Mouse (Mus musculus) intestine, embryonic 16.5 days (tissue): ENCODE data around the gene Adpgk. TPM values are rescaled to one million over a fixed set of nuclear protein-coding genes. Genes with fewer than 3 reads are reported as not detected.

Experiments used
- ATAC-seq: fragments of 200-750 bp; cut with Nextera tagmentation; 2 replicates; pipeline ENCODE4 v1.8.0; 2017; ENCODE audit warnings: moderate TSS enrichment, moderate library complexity
- H3K27ac ChIP-seq: fragments of 300-500 bp; sonication (generic); 2 replicates; pipeline ENCODE4 v1.5.1; 2014; ENCODE audit warnings: mild to moderate bottlenecking, low read length
- H3K27me3 ChIP-seq: fragments of 300-500 bp; sonication (generic); replicated peaks from 2 replicates; pipeline ENCODE4 v1.6.1; 2014; ENCODE audit warnings: low read length, control low read depth, mixed read lengths; ENCODE audit not compliant: control insufficient read depth, insufficient read depth
- H3K36me3 ChIP-seq: fragments of 300-500 bp; sonication (generic); 2 replicates; pipeline ENCODE4 v1.6.1; 2014; ENCODE audit warnings: low read length, control low read depth; ENCODE audit not compliant: control insufficient read depth, insufficient read depth
- H3K4me1 ChIP-seq: fragments of 300-500 bp; sonication (generic); 2 replicates; pipeline ENCODE4 v1.6.1; 2014; ENCODE audit warnings: low read length, control low read depth, mixed read lengths; ENCODE audit not compliant: control insufficient read depth, insufficient read depth
- H3K4me2 ChIP-seq: fragments of 300-500 bp; sonication (generic); 2 replicates; pipeline ENCODE4 v1.6.1; 2014; ENCODE audit warnings: low read depth, low read length, control low read depth
- H3K4me3 ChIP-seq: fragments of 300-500 bp; sonication (generic); 2 replicates; pipeline ENCODE4 v1.5.1; 2014; ENCODE audit warnings: mild to moderate bottlenecking, low read length
- H3K9ac ChIP-seq: fragments of 300-500 bp; sonication (generic); 2 replicates; pipeline ENCODE4 v1.6.1; 2014; ENCODE audit warnings: low read depth, low read length
- H3K9me3 ChIP-seq: fragments of 300-500 bp; sonication (generic); 2 replicates; pipeline ENCODE4 v1.6.1; 2016; ENCODE audit warnings: low read length, control low read depth; ENCODE audit not compliant: control insufficient read depth
- WGBS: fragments of 180-500 bp; shearing (Covaris S2); extraction: QIAGEN DNeasy Blood & Tissue Kit; methylation state at CpG from one replicate; pipeline ENCODE4 v1.1.7; 2014; 5-methylcytosine and 5-hydroxymethylcytosine counted together
- polyA plus RNA-seq: library from polyadenylated mRNA; unstranded; fragments of >200 nt; fragmentation: Nextera tagmentation; extraction: Ambion mirVana; gene quantifications from 2 replicates; pipeline ENCODE4 v1.2.1, GENCODE M21; 2015

Gene Adpgk
- polyA plus RNA-seq, 1 experiment from 2014 or later, result 22.9 TPM

DNA sequence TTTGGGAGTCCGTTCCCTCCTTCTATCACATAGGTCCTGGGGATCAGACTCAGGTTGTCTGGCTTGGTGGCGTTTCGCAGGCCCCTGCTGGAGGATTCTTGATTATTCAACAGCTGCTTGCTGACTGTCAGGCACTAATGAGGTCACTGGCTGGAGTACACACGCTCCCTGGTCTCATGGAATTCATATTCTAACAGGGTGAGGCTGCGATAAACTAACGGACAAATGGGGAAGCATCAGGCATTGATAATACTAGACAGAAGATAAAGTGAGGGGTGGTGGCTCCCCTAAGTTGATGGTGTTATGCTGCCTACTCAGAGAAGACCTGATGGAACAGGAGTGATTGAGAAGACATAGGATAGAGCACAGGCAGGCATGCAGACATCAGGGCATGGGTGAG is 5.7 kb upstream of the Adpgk start:
- 74% methylated on average over 6 of the region's 6 CpGs for WGBS
- Histone ChIP-seq H3K4me3 (no peak overlapping the region), H3K4me1 (peaks cover 7% of the 10 kb centered on the region; the same call in 1 of the 2 replicates), H3K9ac (no peak overlapping the region), H3K27ac (no peak overlapping the region), H3K36me3 (no peaks in the 10 kb centered on the region), H3K27me3 (no peaks in the 10 kb centered on the region), H3K4me2 (no peak overlapping the region), H3K9me3 (no peaks in the 10 kb centered on the region)
- ATAC-seq, result no peak

DNA sequence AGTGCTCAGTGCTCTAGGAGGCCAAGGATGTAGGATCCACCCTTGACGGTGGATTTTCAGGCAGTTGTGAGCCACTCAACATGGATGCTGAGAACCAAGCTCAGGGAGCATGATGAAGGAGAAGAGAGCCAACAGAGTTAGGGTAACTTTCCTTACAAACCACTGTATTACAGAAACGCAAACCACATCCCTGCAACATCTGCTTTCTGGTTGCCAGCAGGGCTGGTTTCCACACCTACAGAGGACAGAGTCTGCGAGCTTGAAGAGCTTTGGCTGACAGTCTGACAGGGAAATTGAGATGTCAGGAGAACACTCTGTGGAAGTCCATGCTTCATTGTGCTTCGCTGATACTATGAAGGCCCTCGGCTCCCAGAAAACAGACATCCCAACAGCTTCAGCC is 3.3 kb upstream of the Adpgk start:
- Histone ChIP-seq H3K9me3 (no peaks in the 10 kb centered on the region), H3K27ac (no peak overlapping the region), H3K4me1 (peaks cover 15% of the 10 kb centered on the region; the same call in 1 of the 2 replicates), H3K36me3 (no peaks in the 10 kb centered on the region), H3K4me3 (no peak overlapping the region), H3K27me3 (no peaks in the 10 kb centered on the region), H3K4me2 (no peak overlapping the region), H3K9ac (no peak overlapping the region)
- WGBS, result 88% methylated on average over 5 of the region's 5 CpGs
- ATAC-seq, result no peak

DNA sequence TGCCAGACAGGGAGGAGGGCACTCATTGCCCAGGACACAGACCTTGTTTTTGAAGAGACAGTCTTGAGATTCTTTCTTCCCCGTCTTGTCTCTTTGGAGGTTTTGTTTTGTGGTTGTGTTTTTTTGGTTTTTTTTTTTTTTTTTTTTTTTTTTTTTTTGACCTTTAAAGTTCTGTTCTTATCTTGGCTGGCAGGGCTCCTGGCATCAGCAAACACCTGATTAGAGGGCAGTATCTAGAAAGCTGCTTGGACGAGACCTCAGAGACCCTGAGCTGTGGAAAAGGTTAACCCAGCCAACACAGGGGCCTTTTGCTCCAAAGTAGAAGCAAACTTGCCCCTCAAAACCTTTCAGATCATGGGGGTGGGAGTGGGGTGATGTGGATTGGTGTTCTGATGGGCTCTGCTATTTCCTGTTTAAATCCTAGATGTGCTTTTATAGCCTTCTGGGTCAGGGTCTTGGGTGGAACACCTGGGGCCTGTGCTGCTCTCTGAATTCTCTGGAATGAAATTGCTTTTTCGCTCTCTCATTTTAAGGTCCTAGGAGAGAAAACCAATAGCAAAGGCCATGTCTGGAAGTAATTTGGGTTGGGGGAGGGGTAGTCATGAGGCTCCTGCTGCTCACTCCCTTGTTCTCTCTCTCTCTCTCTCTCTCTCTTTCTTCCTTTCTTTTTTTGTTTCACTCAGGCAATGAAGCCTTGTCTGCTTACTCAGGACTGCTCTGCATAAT is 2.5 kb upstream of the Adpgk start:
- Histone ChIP-seq H3K4me1 (peaks cover 15% of the 10 kb centered on the region; the same call in 1 of the 2 replicates), H3K27me3 (no peaks in the 10 kb centered on the region), H3K9ac (no peak overlapping the region), H3K36me3 (no peaks in the 10 kb centered on the region), H3K4me2 (no peak overlapping the region), H3K4me3 (no peak overlapping the region), H3K9me3 (no peaks in the 10 kb centered on the region), H3K27ac (no peak overlapping the region)
- 74% methylated on average over 3 of the region's 3 CpGs for WGBS
- no peak for ATAC-seq

DNA sequence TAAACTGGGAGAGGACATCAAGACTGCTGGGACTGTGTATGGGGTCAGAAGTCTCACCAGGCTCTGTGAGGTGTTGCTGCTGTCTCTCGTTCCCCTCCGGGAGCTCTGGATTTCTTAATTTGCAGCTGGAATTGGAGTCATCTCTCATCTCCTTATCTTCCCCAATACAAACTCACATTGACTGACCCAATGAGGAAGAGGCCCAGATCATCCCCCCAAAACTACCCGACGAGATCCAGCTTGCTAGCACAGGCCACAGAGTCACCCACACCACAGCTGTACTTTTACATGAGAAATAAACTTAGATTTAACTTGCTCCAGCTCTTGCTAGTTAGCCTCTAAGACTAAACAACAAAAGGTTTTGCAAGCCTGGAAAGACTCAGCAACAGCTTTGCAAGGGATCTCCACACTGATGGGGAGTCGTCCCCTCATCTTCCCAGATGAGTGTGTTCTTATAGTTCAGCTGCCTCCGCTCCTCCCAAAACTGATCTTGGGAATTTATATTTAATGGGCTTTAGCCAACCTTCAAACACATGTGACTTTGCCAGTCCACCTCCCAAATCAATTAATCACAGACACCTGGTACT is 1.7 kb upstream of the Adpgk start:
- 60% methylated on average over 6 of the region's 6 CpGs for WGBS
- no peak overlapping the region for H3K4me3 ChIP-seq
- H3K4me2 ChIP-seq, result no peak overlapping the region
- H3K9me3 ChIP-seq, result no peaks in the 10 kb centered on the region
- H3K27ac ChIP-seq, result no peak overlapping the region
- H3K27me3 ChIP-seq, result no peaks in the 10 kb centered on the region
- H3K36me3 ChIP-seq, result no peaks in the 10 kb centered on the region
- no peak overlapping the region for H3K9ac ChIP-seq
- peaks cover 15% of the 10 kb centered on the region; the same call in 1 of the 2 replicates for H3K4me1 ChIP-seq
- no peak for ATAC-seq

DNA sequence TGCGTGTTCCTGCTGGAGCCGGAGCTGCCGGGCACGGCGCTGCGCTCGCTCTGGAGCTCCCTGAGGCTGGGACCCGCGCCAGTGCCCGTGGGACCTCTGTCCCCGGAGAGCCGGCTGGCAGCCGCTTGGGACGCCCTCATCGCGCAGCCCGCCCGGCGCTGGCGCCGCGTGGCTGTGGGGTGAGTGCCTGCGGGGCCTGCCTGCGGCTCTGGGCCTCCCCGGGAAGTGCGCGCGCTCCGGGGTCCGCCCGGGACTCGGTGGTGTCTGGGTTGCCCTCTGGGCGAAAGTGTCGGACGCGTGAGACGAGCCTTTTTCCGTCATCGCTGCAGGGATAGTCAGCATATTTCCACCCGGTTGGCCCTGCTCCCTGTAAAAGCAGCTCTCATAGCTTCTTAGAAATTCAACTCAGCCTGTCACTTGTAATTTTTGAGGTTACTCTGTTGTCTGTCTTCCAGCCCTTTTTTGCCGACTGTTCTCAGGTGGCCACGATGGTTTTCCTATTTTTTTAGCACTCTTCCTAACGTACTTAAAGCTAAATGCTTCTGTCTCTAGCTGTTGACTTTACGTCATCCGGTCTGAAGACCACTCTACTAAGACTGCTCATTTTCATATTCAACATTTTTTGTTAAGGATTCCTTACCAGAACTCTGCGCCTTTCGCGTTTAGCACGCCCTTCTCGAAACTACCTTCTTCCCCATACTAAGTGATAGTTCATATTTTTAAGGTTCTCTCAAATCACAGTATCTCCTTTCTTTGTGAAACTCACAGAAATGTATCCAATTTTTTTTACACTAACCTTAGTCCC is 532 bp downstream of the Adpgk start:
- Histone ChIP-seq H3K4me3 (peak overlapping the region; percentile 91), H3K4me1 (peaks cover 15% of the 10 kb centered on the region; the same call in 1 of the 2 replicates), H3K9me3 (no peaks in the 10 kb centered on the region), H3K4me2 (peak overlapping the region; percentile 66), H3K27ac (peak overlapping the region; percentile 90), H3K9ac (peak overlapping the region; percentile 87), H3K27me3 (no peaks in the 10 kb centered on the region), H3K36me3 (no peaks in the 10 kb centered on the region)
- ATAC-seq, result peak; percentile 78
- whole genome bisulfite sequencing, result under 1% methylated on average over 50 of the region's 50 CpGs

DNA sequence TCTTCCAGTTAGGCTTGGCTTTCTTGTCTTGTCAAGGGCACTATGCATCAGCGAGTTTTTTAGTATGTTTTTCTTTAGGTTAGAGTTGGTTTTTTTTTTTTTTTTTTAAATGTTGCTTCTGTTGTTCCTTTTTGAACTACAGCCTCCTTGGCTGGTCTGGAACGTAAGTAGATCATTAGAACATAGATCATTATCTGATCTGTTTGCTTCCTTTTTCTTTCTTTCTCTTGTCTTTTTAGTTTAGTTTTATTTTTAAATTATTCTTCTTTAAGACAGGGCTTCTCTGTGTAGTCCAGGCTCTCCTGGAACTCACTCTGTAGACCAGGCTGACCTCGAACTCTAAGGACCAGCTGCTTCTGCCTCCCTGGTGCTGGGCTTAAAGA is 1.1 kb downstream of the Adpgk start:
- H3K4me3 ChIP-seq, result peak overlapping the region; percentile 91
- no peak overlapping the region for H3K27ac ChIP-seq
- H3K9ac ChIP-seq, result no peak overlapping the region
- H3K9me3 ChIP-seq, result no peaks in the 10 kb centered on the region
- H3K36me3 ChIP-seq, result no peaks in the 10 kb centered on the region
- 42% methylated on average over 3 of the region's 3 CpGs for WGBS
- no peaks in the 10 kb centered on the region for H3K27me3 ChIP-seq
- H3K4me2 ChIP-seq, result peak overlapping the region; percentile 66
- H3K4me1 ChIP-seq, result peaks cover 15% of the 10 kb centered on the region; the same call in 1 of the 2 replicates
- ATAC-seq, result no peak

DNA sequence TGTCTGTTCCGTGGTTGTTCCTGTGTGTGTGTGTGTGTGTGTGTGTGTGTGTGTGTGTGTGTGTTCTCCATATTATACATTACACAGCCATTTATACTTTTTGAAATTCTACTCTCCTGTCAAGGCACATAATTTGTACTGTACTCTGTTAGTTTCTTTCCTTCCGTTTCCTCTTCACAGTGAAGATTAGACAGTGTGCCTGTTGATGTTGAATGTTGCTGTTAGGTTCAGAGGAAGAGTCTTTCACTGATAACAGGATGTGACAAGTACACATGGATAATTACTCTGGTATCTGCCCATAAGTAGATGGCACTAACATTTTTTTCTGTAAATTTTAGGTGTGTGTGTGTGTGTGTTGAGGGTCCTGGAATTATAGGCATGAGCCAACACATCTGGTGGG is 5.1 kb downstream of the Adpgk start:
- Histone ChIP-seq H3K4me1 (peaks cover 5% of the 10 kb centered on the region; the same call in 1 of the 2 replicates), H3K9ac (no peak overlapping the region), H3K9me3 (no peaks in the 10 kb centered on the region), H3K27me3 (no peaks in the 10 kb centered on the region), H3K4me3 (no peak overlapping the region), H3K27ac (no peak overlapping the region), H3K36me3 (no peaks in the 10 kb centered on the region; the same call in 1 of the 2 replicates), H3K4me2 (no peak overlapping the region)
- no peak for ATAC-seq
- WGBS, result 77% methylated on average over 2 of the region's 2 CpGs

DNA sequence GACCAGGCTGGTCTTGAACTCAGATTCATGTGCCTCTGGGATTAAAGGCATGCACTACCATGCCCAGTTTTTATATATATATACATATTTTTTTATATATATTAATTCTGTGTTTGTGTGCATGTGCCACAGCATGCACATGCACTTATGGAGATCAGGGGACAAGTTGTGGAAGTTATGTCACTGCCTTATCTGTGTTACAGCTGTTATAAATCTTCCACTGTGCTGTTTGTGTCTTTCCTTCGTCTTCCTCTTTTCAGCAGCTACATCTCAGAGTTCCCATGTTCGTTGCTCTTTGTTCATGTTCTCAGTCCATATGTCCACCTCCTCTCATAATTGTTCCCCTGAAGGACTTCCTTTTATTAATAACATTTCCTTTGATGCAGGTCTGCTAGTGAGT is 16.5 kb downstream of the Adpgk start:
- no peak for ATAC-seq
- Histone ChIP-seq H3K27ac (no peak overlapping the region), H3K9ac (no peak overlapping the region), H3K36me3 (peaks cover 6% of the 10 kb centered on the region), H3K4me2 (no peak overlapping the region), H3K4me1 (no peaks in the 10 kb centered on the region; the same call in 1 of the 2 replicates), H3K27me3 (no peaks in the 10 kb centered on the region), H3K4me3 (no peak overlapping the region), H3K9me3 (no peaks in the 10 kb centered on the region)
- WGBS, result 75% methylated on average over 2 of the region's 2 CpGs

DNA sequence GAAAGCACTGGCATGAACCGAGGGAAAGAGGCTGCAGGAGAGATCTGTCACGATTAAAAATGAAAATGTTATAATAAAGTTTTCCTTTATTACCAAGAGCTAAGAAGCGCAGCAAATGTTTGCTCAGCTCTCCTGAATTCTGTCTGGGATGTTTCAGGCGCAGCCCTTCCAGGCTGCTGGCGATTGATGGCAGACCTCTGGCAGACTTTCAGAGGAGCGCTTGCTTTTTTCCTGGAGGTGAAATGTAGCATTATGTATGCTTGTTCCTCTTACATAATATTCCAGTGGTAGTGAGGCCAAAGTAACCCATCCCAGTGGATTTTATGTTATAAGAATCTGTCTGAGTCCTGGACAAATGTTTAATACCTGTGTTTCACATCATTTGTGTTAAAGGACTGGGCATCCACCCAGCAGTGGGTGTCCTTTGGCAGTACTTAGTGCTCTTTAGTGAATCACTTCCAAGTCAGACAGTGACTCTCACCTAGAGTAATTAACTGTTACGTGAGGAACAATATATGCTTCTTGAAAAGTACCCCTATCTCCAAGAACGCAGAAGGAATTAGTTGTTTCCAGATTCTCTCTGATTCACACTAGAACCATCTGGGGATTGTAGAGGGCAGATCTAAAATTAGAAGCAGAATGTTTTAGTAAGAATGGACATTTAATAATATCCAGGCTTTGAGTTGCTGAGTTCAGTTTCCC is 19.4 kb downstream of the Adpgk start:
- Histone ChIP-seq H3K9me3 (no peaks in the 10 kb centered on the region), H3K9ac (no peak overlapping the region), H3K27me3 (no peaks in the 10 kb centered on the region), H3K4me3 (no peak overlapping the region), H3K4me2 (no peak overlapping the region), H3K36me3 (peaks cover 14% of the 10 kb centered on the region; the same call in 1 of the 2 replicates), H3K4me1 (no peaks in the 10 kb centered on the region; the same call in 1 of the 2 replicates), H3K27ac (peak overlapping the region; percentile 23)
- 64% methylated on average over 8 of the region's 8 CpGs for WGBS
- ATAC-seq, result peak; percentile 60
